Mouse (Mus musculus) liver, embryonic 14.5 days (tissue): Measurements from ENCODE around the gene Dmrtc1a. TPM values are rescaled to one million over a fixed set of nuclear protein-coding genes. Genes with fewer than 3 reads are reported as not detected.
"Not testable (repeated sequence)": the region's sequence is repeated elsewhere in the genome, so short reads cannot be mapped to it uniquely, and the experiment has no call there.

ENCODE experiments used
- ATAC-seq: fragments of 200-750 bp; cut with Nextera tagmentation; 2 replicates; pipeline ENCODE4 v1.8.0; 2017; ENCODE audit warnings: moderate number of reproducible peaks, mild to moderate bottlenecking, moderate library complexity; ENCODE audit not compliant: insufficient read depth
- DNase-seq, 3 experiments: peaks; one replicate each; pipeline ENCODE4 v3.0.0-alpha.2; 2012 to 2013; ENCODE audit warnings: low read depth in 3 of 3, low spot score in 3 of 3
- H3K27ac ChIP-seq: fragments of 300-500 bp; sonication (generic); 2 replicates; pipeline ENCODE4 v1.5.1; 2014; ENCODE audit warnings: moderate library complexity, mild to moderate bottlenecking, control low read depth, inconsistent platforms
- H3K27me3 ChIP-seq: fragments of 300-500 bp; sonication (generic); 2 replicates; pipeline ENCODE4 v1.6.1; 2014; ENCODE audit warnings: mild to moderate bottlenecking, low read length, moderate library complexity; ENCODE audit not compliant: control insufficient read depth, insufficient read depth
- H3K36me3 ChIP-seq: fragments of 300-500 bp; sonication (generic); replicated peaks from 2 replicates; pipeline ENCODE4 v1.6.1; 2014; ENCODE audit warnings: low read depth; ENCODE audit not compliant: control insufficient read depth, insufficient read depth
- H3K4me1 ChIP-seq, 2 experiments: fragments of 200-500 bp in 1 of 2; fragments of 300-500 bp in 1 of 2; sonication (generic) in 1 of 2; replicated peaks; 2 replicates each; pipeline ENCODE4 v1.6.1; 2012 to 2014; ENCODE audit warnings: antibody characterized with exemption in 1 of 2, inconsistent platforms in 1 of 2, low read length in 1 of 2; ENCODE audit not compliant: control insufficient read depth in 2 of 2, insufficient read depth in 2 of 2
- H3K4me2 ChIP-seq: fragments of 300-500 bp; sonication (generic); 2 replicates; pipeline ENCODE4 v1.6.1; 2014; ENCODE audit warnings: low read depth, mild to moderate bottlenecking, control low read depth, moderate library complexity
- H3K4me3 ChIP-seq, 2 experiments: fragments of 200-500 bp in 1 of 2; fragments of 300-500 bp in 1 of 2; sonication (generic) in 1 of 2; 2 replicates each; pipeline ENCODE4 v1.5.1; 2012 to 2014; ENCODE audit warnings: low read depth in 2 of 2, low read length in 2 of 2, mild to moderate bottlenecking in 2 of 2, control low read depth in 1 of 2, inconsistent platforms in 1 of 2, moderate library complexity in 1 of 2; ENCODE audit not compliant: insufficient read depth in 1 of 2
- H3K9ac ChIP-seq: fragments of 300-500 bp; sonication (generic); replicated peaks from 2 replicates; pipeline ENCODE4 v1.6.1; 2014; ENCODE audit warnings: mild to moderate bottlenecking, control low read depth, moderate library complexity
- H3K9me3 ChIP-seq: fragments of 300-500 bp; sonication (generic); 2 replicates; pipeline ENCODE4 v1.6.1; 2016; ENCODE audit warnings: low read length, mixed read lengths; ENCODE audit not compliant: control insufficient read depth
- CTCF ChIP-seq: IDR thresholded peaks from 2 replicates; pipeline ENCODE4 v1.5.1; 2016; ENCODE audit warnings: antibody characterized with exemption, low read depth, control low read depth
- EP300 ChIP-seq: IDR thresholded peaks from 2 replicates; pipeline ENCODE4 v1.6.1; 2016; ENCODE audit warnings: antibody characterized with exemption, low read depth
- WGBS: fragments of 180-500 bp; shearing (Covaris S2); extraction: QIAGEN DNeasy Blood & Tissue Kit; methylation state at CpG from one replicate; pipeline ENCODE4 v1.1.7; 2014; ENCODE audit not compliant: insufficient replicate concordance; 5-methylcytosine and 5-hydroxymethylcytosine counted together
- polyA plus RNA-seq, 2 experiments: library from polyadenylated mRNA; depleted of rRNA in 1 of 2; stranded (reverse) in 1 of 2; unstranded in 1 of 2; fragments of >200 nt; fragmentation: Nextera tagmentation in 1 of 2; extraction: Ambion mirVana in 1 of 2; gene quantifications; 2 replicates each; pipeline versions ENCODE4 v1.2.1 to v1.2.3; 2012 to 2014

Gene Dmrtc1a
- polyA plus RNA-seq, 2 experiments: not detected

DNA sequence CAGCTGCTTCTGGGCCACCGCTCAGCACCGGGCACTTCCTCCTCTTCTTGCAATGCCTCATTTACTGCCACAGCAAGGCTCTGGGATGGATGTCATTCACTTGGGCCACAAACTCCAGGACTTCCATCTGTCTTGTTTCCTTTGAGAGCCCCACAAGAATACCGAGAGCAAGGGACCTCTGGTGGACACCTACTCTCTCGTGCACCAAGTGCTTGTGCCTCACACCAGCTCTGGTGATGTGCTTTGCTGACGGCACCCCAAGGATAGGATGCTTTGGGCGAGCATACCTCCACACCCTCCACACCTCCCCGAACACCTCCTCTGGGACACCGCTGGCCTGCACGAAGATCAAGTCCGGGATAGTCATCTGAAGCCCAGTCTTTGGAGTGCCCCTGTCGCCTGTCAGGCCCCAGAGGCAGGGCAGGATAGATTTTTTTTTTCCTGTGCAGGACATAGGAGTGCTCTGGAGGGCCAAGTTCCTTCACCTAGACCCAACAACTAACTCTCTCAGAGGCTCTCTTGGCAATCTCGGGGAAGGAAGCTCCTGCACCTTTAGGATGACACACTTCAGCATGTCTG, 24.6 kb upstream of the Dmrtc1a start:
- no peak for TF ChIP-seq EP300
- no peak for TF ChIP-seq CTCF
- Histone ChIP-seq H3K27me3 (no peaks in the 10 kb centered on the region; the same call in 1 of the 2 replicates), H3K9me3 (no peaks in the 10 kb centered on the region), H3K36me3 (no peaks in the 10 kb centered on the region), H3K4me2 (no peak overlapping the region; the same call in 1 of the 2 replicates), H3K4me3 (no peak overlapping the region), H3K27ac (no peak overlapping the region), H3K4me1 (no peaks in the 10 kb centered on the region), H3K9ac (no peak overlapping the region)
- 47% methylated on average over 12 of the region's 12 CpGs for WGBS
- no peak for DNase-seq
- no peak for ATAC-seq

DNA sequence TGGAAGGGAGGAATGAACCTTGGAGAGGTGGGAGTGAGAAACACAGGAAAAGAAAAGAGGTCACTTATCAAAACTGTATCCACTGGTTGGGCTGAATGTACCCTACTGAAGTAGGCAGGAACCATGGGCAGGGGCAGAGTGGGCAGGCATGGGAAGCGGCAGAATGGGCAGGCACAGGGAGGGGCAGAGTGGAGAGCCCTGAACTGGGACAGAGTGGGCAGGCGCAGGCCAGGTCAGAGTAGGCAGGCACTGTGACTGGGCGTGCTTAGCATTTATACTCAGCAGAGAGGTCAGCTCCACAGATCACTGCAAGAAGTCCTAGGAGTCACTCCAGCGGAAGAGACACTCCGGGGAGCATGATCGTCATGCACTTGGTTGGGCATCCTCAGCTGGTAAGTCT, 19.6 kb upstream of the Dmrtc1a start, which contains the start of gene 1700018G05Rik:
TSS of gene 1700018G05Rik (plus strand) at position 301 of the 400 bp plus-strand sequence.
- not testable (repeated sequence) for DNase-seq, H3K4me1 ChIP-seq, H3K27me3 ChIP-seq, H3K36me3 ChIP-seq, H3K4me3 ChIP-seq, ATAC-seq, H3K9me3 ChIP-seq, H3K27ac ChIP-seq, H3K4me2 ChIP-seq, H3K9ac ChIP-seq
- 80% methylated on average over 5 of the region's 6 CpGs for WGBS

DNA sequence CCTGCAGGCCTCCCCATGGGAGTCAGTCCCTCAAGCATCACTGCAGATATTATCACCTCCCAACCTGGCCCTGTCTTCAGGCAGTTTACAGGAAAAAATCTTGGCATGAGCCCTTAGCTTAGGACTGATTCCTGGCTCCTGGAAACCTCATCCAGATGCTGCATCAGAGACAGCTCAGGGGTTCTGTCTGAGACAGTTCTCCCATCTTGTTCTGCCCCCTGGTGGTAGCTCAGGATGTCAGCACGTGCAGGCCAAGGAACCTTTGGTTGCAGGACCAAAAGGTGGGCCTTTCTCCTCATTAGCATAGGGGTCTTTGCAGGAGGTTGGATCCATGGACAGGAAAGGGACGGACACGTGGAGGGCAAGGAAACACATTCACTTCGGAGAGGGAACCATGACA, 18.2 kb upstream of the Dmrtc1a start:
- not testable (repeated sequence) for DNase-seq

DNA sequence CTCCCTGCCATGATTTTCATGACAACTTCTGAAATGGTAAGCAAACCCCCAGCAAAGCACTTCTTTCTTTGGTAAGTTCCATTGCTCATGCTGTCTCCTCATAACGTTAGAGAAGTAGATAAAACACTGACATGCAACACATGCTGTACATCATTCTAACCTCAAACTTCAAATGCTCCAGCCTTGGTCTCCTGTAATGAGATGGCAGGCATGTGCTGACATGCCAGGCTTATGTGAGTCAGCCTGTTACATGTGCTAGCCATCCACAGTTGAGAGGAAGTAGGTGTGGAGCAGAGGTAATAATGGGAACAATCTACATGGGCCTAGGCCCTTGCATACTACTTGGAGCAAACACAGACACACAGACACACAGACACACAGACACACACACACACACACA, 6.3 kb upstream of the Dmrtc1a start:
- 35% methylated on average over 1 of the region's 1 CpGs for WGBS

More for the DNA sequence above, 18.2 kb upstream of the Dmrtc1a start:
- ATAC-seq, H3K9me3 ChIP-seq, H3K36me3 ChIP-seq, H3K27me3 ChIP-seq, H3K9ac ChIP-seq, H3K27ac ChIP-seq, H3K4me1 ChIP-seq, H3K4me2 ChIP-seq, H3K4me3 ChIP-seq: not testable (repeated sequence)
- WGBS: 9% methylated on average over 3 of the region's 4 CpGs
- peak; percentile 47 for TF ChIP-seq CTCF

DNA sequence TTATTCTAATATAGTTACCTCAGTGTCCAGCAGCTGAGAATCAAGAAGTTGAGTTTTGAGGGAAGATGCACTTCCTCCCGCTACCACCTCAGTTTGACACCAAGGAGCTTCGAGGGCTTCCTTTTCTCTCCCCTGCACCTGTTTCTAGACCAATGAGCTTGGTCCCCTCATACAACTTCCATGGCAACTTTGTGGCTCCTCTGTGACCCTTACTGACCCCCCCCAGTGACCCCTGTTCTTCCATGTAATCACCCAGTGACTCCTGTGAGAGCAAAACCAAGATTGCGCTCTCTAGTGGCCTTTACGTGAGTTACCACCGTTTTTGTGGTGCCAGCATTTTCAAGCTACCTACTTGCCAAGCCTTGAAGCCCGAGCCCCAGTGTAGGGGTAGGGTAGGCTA, 40.6 kb downstream of the Dmrtc1a start, which contains the start of gene 1700031F05Rik:
TSS of gene 1700031F05Rik (minus strand) at position 101 of the 400 bp plus-strand sequence.
- TF ChIP-seq CTCF (no peak), EP300 (no peak)
- 76% methylated on average over 6 of the region's 6 CpGs for WGBS
- DNase-seq (no peak), ATAC-seq (no peak)
- H3K9me3 ChIP-seq: no peaks in the 10 kb centered on the region
- no peak within 1 kb of the TSS for H3K4me2 ChIP-seq
- no peaks in the 10 kb centered on the region for H3K36me3 ChIP-seq
- H3K9ac ChIP-seq: no peak within 1 kb of the TSS
- H3K4me3 ChIP-seq: no peak within 1 kb of the TSS
- no peaks in the 10 kb centered on the region for H3K27me3 ChIP-seq
- no peaks in the 10 kb centered on the region for H3K4me1 ChIP-seq
- no peak within 1 kb of the TSS for H3K27ac ChIP-seq

More for the DNA sequence above, 6.3 kb upstream of the Dmrtc1a start:
- not testable (repeated sequence) for H3K4me1 ChIP-seq, H3K27me3 ChIP-seq, H3K4me2 ChIP-seq, H3K36me3 ChIP-seq, H3K27ac ChIP-seq, H3K9me3 ChIP-seq, H3K9ac ChIP-seq, DNase-seq, H3K4me3 ChIP-seq, ATAC-seq

DNA sequence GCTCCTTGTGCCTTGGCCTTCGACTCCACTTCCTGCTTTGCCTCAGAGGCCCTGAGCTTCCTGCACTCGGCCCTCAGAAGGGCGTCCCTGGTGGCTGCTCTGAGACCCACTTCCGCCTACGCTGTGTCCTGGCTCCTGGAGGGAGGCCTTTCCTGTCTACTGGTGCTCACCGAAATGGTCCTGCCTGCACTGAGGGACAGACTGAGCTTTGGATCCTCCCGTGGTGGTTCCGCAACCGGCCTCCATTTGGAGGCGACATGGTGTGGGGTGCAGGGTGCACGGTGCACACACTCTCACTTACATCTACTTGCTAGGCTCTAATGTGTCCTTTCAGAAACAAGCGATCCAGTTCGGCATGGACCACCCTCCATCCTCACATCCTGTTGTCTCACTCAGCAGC, 54.0 kb downstream of the Dmrtc1a start, which contains the start of gene Dmrtc1c2:
TSS of gene Dmrtc1c2 (minus strand) at position 101 of the 400 bp plus-strand sequence.
- H3K9me3 ChIP-seq, ATAC-seq, DNase-seq, H3K27me3 ChIP-seq, H3K4me2 ChIP-seq, H3K9ac ChIP-seq, H3K4me3 ChIP-seq, H3K36me3 ChIP-seq, H3K27ac ChIP-seq, H3K4me1 ChIP-seq: not testable (repeated sequence)
- WGBS: 80% methylated on average over 1 of the region's 13 CpGs

Other genes starting within 250 kb of the Dmrtc1a start
- not detected in 2 replicates for gene Gm3880, start 221.7 kb downstream of the Dmrtc1a start, polyA plus RNA-seq (2012; rRNA removed)
- not detected in 2 replicates for gene Gm3880, start 221.7 kb downstream of the Dmrtc1a start, polyA plus RNA-seq (2014; fragmentation: Nextera tagmentation; extraction: Ambion mirVana)
- gene Gm9112, start 201.1 kb downstream of the Dmrtc1a start, polyA plus RNA-seq (2012; rRNA removed): not detected in 2 replicates
- gene Gm9112, start 201.1 kb downstream of the Dmrtc1a start, polyA plus RNA-seq (2014; fragmentation: Nextera tagmentation; extraction: Ambion mirVana): not detected in 2 replicates
- gene Dmrtc1b, start 200.8 kb downstream of the Dmrtc1a start, polyA plus RNA-seq (2012; rRNA removed): not detected in 2 replicates
- not detected in 2 replicates for gene Dmrtc1b, start 200.8 kb downstream of the Dmrtc1a start, polyA plus RNA-seq (2014; fragmentation: Nextera tagmentation; extraction: Ambion mirVana)
- gene Dmrtc1c1, start 105.7 kb downstream of the Dmrtc1a start, polyA plus RNA-seq (2012; rRNA removed): not detected in 2 replicates
- not detected in 2 replicates for gene Dmrtc1c1, start 105.7 kb downstream of the Dmrtc1a start, polyA plus RNA-seq (2014; fragmentation: Nextera tagmentation; extraction: Ambion mirVana)
- not detected in 2 replicates for gene Dmrtc1c2, start 54.1 kb downstream of the Dmrtc1a start, polyA plus RNA-seq (2012; rRNA removed)
- not detected in 2 replicates for gene Dmrtc1c2, start 54.1 kb downstream of the Dmrtc1a start, polyA plus RNA-seq (2014; fragmentation: Nextera tagmentation; extraction: Ambion mirVana)
- not detected in 2 replicates for gene 1700031F05Rik, start 40.7 kb downstream of the Dmrtc1a start, polyA plus RNA-seq (2012; rRNA removed)
- not detected in 2 replicates for gene 1700031F05Rik, start 40.7 kb downstream of the Dmrtc1a start, polyA plus RNA-seq (2014; fragmentation: Nextera tagmentation; extraction: Ambion mirVana)
- gene 1700011M02Rik, start 218 bp upstream of the Dmrtc1a start, polyA plus RNA-seq (2012; rRNA removed): not detected in 2 replicates
- gene 1700011M02Rik, start 218 bp upstream of the Dmrtc1a start, polyA plus RNA-seq (2014; fragmentation: Nextera tagmentation; extraction: Ambion mirVana): not detected in 2 replicates
- gene 1700018G05Rik, start 19.7 kb upstream of the Dmrtc1a start, polyA plus RNA-seq (2012; rRNA removed): not detected in 2 replicates
- not detected in 2 replicates for gene 1700018G05Rik, start 19.7 kb upstream of the Dmrtc1a start, polyA plus RNA-seq (2014; fragmentation: Nextera tagmentation; extraction: Ambion mirVana)